Mouse (Mus musculus): ENCODE measurements around the gene Nps. TPM values are rescaled to one million over a fixed set of nuclear protein-coding genes. Genes with fewer than 3 reads are reported as not detected.

Nps gene
- not detected for total RNA-seq (2021)
- long read RNA-seq, experiment 1: 0 reads
- long read RNA-seq, experiment 2: 0 reads

DNA sequence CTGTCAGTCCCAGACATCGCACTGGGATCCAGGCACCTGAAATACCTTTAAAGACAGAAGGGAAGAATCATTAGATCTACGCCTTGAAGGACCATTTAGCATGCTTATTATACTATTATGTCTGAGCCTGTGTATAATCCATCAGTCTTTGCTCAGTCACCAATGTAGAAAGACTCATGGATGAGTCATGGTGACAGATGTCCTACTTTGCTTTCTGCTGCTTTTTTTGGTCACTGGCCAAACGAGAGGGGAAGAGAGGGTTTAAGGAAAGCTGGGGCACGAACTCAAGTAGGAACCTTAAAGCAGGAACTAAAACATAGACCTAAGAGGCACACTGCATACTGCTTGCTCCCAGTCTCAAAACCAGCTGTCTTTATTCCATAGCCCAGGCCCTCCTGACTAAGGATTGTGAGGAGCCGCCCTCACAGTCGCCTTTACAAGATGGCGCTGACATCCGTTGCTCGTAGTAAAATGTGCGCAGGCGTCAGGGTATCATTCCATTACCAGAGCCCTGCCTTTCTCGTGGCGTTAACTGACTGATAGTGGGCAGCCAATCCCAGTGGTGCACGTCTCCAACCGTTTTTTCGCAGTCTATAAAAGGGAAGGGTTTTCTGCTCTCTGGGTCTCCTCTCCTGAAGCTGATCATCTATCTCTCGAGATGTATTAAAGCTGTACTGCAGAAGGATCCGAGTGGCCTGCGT, at the start of gene Nps:
TSS of gene Nps (plus strand) at position 651 of the 701 bp plus-strand sequence.
- peak in 1 of 2 experiments; percentile 4 for DNase-seq (ENCODE audit: low spot score in 2 of 2)

DNA sequence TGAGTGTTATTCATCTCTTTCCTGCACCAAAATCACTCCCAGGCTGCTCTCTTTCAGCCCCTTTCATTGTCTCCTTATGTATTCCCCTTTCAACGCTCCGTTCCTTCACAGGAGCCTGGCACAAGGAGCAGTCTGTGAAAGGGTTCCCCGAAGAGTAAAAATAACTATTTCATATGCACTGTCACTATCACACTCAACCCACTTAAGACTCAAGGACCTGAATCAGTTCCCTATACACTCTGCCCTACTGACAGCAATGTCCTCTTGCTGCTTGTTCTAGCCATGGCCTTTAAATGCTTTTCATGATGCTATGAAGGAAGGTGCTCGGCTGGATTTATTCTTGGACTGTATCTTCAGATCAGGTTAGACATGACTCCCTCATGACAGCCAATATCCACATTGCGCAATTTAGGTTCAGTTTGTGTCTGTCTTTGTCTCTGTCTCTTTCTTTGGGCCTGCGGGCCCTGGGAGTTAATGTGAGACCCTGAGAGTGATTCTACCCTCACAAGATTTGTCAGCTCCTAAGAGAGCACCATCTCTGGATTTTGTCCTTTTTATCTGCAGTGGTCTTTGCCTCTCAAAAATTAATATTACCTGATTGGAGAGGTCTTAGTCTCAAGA, 49.4 kb upstream of the Nps start:
- no peak for DNase-seq (ENCODE audit: low spot score in 2 of 2)

DNA sequence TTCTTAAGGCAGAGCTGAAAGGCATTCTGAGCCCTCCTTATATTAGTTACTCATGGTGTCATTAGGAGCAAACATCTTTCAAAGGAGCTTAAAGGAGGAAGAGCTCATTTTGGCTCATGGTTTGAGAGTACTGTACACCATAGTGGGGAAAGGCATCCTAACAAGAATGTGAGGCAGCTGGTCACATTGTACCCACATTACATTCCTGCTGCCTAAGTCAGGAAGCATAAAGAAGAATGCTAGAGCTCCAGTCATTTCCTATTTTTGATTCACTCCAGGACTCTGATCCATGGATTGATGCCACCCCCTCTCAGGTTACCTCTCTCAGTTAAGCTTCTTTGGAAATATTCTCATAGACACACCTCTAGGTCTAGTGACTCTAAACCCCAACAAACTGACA, 48.2 kb upstream of the Nps start:
- no peak for DNase-seq (ENCODE audit: low spot score in 2 of 2)

DNA sequence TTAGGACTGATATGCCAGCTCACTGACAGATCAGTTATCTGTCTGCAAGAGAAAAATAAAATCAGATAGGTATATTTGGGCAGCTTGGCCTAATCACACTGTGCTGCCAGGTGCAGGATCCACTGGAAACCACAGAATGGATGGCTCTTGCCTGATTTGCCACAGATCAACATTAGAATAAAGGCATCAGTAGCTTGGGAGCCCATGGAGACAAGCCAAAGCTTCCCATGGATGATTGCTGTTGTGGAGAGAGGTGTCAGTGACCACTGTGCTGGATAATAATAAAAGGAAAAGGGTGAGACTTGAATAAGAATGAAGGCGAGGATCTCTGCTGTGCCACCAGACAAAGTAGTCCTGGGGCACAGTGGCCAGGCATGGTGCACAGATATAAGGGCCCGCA, 47.7 kb upstream of the Nps start:
- DNase-seq (ENCODE audit: low spot score in 2 of 2): no peak

DNA sequence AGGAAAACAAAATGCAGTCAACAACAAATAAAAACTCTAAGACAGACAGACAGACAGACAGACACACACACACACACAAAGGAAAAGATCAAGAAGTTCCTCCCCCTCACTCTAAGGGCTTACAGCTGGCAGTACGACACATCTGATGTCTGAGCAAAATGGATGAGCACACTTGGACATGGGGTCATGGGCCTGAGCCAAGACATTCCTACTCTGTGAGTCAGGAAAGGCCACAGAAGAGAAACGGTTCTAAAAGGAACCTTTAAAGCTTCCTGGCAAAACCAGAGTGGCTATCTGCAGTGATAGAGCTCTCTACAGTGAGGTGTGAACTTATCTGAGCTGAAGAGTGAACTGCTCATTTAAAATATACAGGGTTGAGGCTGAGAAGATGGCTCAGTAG, 46.0 kb upstream of the Nps start:
- DNase-seq (ENCODE audit: low spot score in 2 of 2): no peak

DNA sequence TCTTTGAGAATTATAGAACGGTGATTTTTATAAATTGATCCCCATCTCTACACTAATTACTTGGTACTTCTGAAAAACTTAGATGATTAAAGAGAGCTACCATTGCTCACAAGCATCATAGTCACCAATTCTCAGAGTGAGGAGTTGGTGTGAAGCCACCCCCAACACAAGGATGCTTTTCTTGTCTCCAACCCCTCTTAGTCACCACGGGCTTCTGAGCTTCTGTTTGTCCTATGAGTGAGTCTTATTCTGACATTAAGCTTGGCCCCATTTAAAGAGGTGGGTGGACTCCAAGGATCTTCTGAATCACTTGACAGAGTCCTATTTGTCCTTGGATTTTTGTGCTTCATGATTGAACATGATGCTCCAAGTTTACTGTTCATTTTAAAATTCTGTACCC, 37.0 kb upstream of the Nps start:
- no peak for DNase-seq (ENCODE audit: low spot score in 2 of 2)

DNA sequence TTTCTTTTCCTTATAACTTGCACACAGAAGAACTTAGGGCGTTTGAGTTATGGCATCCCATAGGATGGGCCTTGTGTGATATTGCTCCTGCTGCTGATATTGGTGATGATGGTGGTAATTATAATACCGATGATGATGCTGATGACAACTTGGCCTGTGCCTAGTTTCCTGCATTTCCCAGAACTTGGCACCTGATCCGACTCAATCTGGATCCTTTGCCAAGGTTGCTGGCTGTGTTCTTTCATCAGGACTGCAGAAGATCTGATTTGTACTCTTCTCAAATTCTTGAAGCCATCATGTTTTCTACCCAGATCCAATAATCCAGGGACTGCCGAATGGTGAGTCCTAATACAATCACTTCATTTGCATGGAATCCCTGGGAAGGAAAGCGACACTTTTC, 32.5 kb upstream of the Nps start:
- no peak for DNase-seq (ENCODE audit: low spot score in 2 of 2)

DNA sequence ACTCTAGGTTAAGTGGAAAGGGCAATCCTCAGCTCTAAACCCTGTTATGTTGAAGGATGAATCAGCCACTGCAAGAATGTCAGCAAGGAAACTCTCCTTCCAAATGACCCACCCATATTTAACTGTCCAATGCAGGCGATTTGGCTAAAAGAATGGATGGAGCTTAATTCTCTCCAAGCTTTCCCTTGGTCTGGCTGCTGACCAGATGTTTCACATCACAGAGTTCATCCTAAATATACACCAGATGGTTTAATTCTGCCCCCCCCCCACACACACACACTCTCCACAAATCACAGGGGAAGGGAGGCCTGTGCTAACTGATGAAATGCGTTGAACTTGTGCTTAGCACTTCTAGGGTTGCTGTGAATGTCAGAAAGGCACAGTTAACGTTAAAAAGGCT, 21.4 kb upstream of the Nps start:
- DNase-seq (ENCODE audit: low spot score in 2 of 2): no peak

DNA sequence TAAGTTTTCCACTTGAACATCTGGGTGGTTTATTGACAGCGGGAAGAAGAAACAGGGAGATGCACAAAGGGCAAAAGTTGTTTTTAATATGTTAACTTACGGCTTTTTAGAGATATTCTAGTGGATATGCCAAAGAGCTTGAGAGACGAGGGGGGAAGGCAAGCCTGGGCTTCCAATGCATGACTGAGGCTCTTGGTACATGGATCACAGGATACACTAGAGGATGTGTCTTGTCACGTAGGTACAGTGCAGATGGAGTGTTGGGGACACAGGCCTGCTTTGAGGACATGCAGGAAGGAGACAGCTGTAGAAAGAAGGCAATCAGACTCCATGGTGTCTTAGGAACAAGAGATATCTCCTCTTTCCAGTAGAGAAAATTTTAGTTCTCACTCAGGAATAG, 19.1 kb upstream of the Nps start:
- no peak for DNase-seq (ENCODE audit: low spot score in 2 of 2)

DNA sequence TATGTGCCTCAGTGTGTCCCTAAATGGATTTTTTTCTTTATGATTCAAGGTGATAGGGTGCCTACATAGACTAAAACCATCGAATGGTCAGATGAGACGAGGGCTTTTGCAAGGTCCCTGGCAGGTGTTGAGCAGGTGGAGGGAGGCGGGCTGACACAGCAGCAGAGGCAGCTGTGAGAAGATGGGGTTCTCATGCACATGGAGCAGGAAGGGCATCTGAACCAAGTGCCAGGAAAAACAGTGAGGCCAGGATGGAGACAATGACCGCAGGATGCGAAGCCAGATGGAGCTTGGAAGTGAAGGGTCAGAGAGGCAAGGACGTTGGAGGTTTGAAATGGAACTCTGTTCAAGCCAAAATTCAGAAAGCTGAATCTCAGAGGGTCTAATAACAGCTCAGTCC, 18.5 kb upstream of the Nps start:
- DNase-seq (ENCODE audit: low spot score in 2 of 2): no peak

DNA sequence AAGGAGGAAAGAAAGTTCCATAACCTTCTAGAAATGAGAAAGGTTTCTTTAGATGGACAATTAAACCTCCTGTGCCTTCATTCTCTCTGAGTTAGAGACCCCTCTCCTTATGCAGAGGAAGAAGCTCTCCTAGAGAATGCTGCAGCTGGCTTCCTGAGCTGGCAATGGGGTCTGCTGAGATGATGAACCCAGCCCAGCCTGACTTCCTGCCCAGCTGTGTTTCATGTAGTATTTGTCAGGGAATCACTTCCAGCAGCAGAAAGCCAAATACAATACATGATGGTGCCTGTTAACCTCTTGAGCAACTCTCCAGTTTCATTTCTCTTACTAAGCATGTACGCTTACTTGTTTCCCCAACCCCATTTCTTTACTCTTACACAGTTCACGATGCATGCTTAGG, 17.9 kb upstream of the Nps start:
- DNase-seq (ENCODE audit: low spot score in 2 of 2): no peak

DNA sequence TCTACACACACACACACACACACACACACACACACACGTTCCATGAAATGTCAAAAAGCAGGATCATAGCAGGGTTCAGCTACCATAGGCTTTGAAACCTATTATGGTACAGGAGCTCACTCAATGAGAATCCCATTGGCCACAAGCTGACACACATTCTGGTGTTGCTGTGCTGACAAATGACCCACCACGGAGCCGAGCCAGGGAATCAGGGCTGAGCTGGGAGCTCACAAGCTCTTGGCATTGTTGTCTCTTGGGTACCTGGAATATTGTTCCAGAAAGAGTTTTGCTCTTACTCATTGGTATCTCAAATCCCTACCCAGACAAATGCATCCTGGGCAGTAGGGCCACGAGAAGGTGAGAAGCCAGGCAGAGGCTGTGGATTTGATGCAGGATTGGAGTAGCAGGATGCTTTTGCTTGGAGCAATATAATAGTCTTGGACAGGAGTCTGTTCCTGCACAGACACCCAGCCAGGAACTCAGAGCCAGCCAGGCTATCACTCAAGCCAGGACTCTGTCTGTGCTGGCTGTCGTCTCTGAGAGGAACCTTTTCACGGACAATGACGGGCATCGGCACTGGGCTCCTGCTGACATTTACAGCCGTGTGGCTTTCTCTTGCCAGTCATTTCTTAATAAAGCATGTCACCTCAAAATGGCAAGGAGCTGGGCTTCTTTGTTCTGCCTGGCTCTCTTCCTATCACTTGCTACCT, 14.2 kb upstream of the Nps start:
- DNase-seq (ENCODE audit: low spot score in 2 of 2): no peak

DNA sequence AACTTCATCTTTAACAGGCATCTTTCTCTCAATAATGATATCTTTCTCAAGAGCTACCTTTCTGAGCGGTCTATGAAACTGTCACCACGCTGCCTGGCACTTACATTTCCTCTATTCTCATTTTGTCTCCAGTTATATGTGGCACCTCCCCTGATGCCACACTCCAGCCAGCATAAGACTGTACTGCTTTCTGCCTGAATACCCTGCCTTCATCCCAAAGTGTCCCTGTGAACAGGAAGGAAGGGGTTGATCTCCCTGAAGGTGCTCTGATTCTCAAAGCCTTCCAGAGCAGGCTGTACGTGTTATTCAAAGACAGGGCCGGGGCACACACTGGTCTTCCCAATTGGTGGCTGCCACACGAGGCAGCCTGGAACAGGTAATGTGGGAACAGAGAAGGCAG, 12.1 kb upstream of the Nps start:
- DNase-seq (ENCODE audit: low spot score in 2 of 2): no peak

DNA sequence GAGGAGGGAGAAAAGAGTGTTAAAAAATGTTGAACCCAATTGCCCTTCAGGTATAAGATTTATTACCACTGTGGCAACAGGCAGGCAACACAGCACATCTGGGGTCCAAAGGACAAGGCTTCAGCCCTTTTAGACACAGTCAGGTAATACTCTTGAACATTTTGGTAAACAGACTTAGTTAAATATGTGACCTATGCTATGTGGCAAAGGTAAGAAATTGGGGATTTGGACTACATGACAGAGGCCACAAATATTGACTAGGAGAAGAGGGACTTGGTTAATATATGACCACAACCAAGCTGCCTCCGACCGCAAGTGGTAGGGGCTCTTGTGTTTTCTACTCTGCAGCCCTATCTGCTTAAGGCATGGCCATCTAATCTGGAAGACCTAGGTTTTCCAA, 5.3 kb upstream of the Nps start:
- DNase-seq (ENCODE audit: low spot score in 2 of 2): no peak

DNA sequence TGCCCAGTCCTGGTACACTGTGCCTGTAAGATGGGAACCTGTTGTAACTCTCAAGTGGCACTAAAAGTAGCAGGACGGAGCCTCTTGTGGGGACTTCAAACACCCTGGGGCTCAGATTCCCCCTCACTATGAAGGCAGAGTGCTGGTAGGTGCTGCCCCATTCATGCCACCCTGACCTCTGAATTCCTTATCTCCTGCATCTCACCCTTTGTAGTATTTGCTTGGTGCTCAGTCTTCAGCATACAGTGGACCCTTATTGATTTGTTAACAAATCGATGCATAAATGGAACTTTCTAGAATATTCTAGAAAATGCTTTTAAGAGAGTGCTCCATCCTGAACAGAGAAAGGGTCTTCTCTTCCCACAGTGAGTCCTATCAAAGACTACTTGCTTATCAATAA, 4.1 kb upstream of the Nps start:
- DNase-seq (ENCODE audit: low spot score in 2 of 2): no peak

DNA sequence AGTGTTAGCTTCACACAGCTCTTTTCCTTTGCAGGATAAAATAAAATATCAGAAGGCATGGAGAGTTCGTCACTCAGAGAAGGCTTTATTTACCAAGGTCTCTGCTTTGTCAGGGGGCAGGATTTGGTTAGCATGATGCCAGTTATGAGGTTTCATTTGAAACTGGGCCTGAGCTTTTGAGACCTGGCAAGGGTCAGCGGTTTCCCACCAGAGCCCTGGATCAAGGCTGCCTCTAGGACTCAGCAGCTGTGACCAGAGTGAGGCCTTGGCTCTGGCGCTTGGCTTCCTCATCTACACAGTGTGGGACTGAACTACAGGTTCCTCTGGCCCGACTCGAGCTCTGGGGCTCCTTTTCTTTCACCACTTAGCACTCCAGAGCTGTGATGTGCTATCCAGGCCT, 12.5 kb downstream of the Nps start:
- DNase-seq (ENCODE audit: low spot score in 2 of 2): no peak

DNA sequence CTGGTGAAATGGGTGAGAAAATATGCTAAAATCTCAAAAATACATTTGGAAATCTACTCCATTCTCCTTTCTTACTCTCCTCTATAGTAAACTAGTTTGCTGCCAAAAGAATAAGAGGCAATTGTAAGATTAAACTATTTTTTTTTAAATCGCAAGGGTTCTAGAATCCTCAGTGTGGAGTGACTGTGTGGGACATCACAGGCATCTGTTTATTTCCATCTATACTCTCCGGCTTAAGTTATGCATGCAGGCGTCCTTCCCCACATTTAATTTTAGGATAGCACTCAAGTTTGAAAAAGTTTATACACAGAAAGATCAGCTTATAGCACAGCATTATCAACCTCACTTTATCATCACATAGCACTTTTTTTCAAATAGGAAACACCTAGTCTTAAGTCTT, 24.7 kb downstream of the Nps start:
- no peak for DNase-seq (ENCODE audit: low spot score in 2 of 2)

DNA sequence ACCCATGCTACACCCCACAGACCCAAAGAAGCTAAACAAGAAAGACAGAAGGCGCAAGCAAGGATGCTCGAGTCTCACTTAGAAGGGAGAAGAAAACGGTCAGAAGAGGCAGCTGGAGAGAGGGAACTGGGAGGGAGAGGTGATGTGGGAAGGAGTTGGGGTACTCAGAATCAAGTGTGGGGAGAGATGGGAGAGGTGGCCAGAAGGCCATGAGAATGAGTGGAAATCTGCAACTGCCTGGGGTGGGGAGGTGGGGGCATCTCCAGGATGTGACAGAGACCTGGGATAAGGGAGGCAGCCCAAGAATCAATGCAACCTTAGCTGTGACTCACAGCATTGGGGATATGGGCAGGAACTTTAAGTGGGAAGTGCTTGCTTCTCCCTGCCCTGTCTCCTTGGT, 31.5 kb downstream of the Nps start:
- no peak for DNase-seq (ENCODE audit: low spot score in 2 of 2)

DNA sequence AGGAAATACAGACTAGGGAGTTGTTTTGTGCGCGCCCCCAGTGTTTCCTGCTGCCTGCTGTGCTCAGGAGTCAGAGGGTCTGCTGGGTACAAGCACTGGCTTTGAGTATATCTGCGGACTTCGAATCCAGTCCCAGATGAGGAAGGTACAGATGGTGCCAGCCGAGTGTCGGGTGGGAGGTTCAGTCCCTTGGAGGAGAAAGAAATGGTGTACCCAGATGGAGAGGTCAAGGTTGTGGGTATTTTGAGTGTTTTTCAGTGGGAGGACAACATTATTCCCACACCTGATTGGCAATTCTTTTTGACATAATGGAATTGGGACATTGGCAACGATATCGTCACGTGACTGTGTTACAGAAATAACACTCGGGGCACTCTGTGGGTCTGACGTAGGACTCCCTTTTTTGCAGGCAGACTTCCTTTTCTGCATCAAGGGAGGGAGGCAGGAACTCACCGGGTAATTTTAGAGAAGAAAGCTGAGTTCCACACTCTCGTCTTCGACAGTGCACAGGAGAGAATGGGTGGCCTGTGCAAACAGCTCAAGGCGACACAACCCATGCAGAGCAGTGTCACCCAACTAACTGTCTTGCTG, 33.2 kb downstream of the Nps start:
- peak; percentile 13 to 16 for DNase-seq (ENCODE audit: low spot score in 2 of 2)

DNA sequence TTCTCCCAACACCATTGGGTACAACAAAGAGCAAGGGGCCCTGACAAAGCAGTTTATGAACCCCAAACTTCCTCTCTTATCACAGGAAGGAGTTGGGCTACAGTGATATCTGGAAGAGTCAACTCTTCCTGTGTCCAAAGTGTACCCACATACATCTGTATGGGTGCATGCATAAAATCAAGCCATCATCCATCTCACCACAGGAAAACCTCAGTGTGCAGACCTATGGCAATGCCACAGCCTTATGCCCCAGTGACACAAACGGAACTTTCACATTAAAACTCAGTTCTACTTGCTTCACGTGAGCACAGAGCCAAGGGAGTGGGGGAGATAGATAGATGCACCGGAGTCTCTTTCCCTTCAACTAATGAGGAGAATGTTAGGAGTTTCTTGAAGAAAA, 36.0 kb downstream of the Nps start:
- no peak for DNase-seq (ENCODE audit: low spot score in 2 of 2)

DNA sequence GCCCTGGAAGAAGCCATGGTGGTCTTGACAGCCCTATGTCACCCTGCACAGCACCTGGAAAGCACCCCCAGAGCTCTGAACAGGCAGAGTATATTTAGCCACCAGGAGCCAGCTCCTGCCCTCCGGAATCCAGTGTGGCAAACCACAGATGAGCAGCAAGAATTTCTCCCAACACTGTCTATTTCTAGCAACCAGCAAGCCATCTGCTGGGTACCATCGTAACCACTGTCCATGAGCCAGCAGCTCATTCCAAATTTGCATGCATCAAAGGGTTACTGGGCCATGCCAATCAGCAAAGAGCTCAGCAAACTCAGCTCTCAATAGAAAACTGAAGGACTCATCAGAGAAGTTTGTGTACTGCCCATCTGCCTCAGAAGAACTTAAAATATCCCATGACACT, 46.0 kb downstream of the Nps start:
- DNase-seq (ENCODE audit: low spot score in 2 of 2): peak in 1 of 2 experiments; percentile 3

All from left cerebral cortex, adult 18-20 months (tissue).